Mouse (Mus musculus) myocyte (in vitro differentiated cells): ENCODE results near the gene Prdm1. TPM values are rescaled to one million over a fixed set of nuclear protein-coding genes. Genes with fewer than 3 reads are reported as not detected.
A peak's percentile ranks its signal among the peaks of the same experiment; 100 is the strongest.

Source experiments
- H3K27me3 ChIP-seq: one replicate; pipeline ENCODE4 v1.6.1; 2011; ENCODE audit not compliant: control insufficient read depth, insufficient read depth, insufficient read length
- H3K36me3 ChIP-seq: one replicate; pipeline ENCODE4 v1.6.1; 2011; ENCODE audit not compliant: control insufficient read depth, insufficient read depth
- H3K4me2 ChIP-seq: one replicate; pipeline ENCODE4 v1.6.1; 2011; ENCODE audit warnings: low read depth, control low read depth
- H3K4me3 ChIP-seq: one replicate; pipeline ENCODE4 v1.5.1; 2011; ENCODE audit warnings: mild to moderate bottlenecking, control low read depth, moderate library complexity
- H3K79me2 ChIP-seq: one replicate; pipeline ENCODE4 v1.6.1; 2011; ENCODE audit not compliant: control insufficient read depth, insufficient read depth
- H3ac ChIP-seq: one replicate; pipeline ENCODE4 v1.6.1; 2011; ENCODE audit not compliant: control insufficient read depth, insufficient read length
- CEBPB ChIP-seq: IDR thresholded peaks from 2 replicates; pipeline ENCODE4 v1.6.1; 2011; ENCODE audit warnings: mild to moderate bottlenecking, moderate library complexity; ENCODE audit not compliant: poor library complexity, insufficient read depth, severe bottlenecking
- E2F4 ChIP-seq: IDR thresholded peaks from one replicate; pipeline ENCODE4 v1.6.1; 2011; ENCODE audit warnings: mild to moderate bottlenecking, control low read depth, moderate library complexity; ENCODE audit not compliant: insufficient read depth
- MAX ChIP-seq: IDR thresholded peaks from one replicate; pipeline ENCODE4 v1.6.1; 2011; ENCODE audit warnings: low read depth, mild to moderate bottlenecking, control low read depth
- MYOD1 ChIP-seq, 3 experiments: IDR thresholded peaks; one replicate each; pipeline ENCODE4 v1.6.1; 2011; ENCODE audit warnings: control low read depth in 2 of 3, low read depth in 2 of 3, mild to moderate bottlenecking in 2 of 3, moderate library complexity in 1 of 3; ENCODE audit not compliant: insufficient read length in 2 of 3, control insufficient read depth in 1 of 3
- MYOG ChIP-seq, 3 experiments: IDR thresholded peaks; one replicate each; pipeline ENCODE4 v1.6.1; 2011; ENCODE audit warnings: control low read depth in 2 of 3, low read depth in 2 of 3, mild to moderate bottlenecking in 2 of 3; ENCODE audit not compliant: insufficient read length in 2 of 3, control insufficient read depth in 1 of 3, insufficient read depth in 1 of 3
- POLR2A ChIP-seq: IDR thresholded peaks from one replicate; pipeline ENCODE4 v1.6.1; 2011; ENCODE audit warnings: low read depth, mild to moderate bottlenecking, control low read depth, moderate library complexity; ENCODE audit not compliant: insufficient read length
- POLR2AphosphoS2 ChIP-seq: IDR thresholded peaks from one replicate; pipeline ENCODE4 v1.6.1; 2011; ENCODE audit warnings: low read depth, control low read depth; ENCODE audit not compliant: insufficient read length
- REST ChIP-seq: IDR thresholded peaks from one replicate; pipeline ENCODE4 v1.6.1; 2011; ENCODE audit warnings: mild to moderate bottlenecking, control low read depth, moderate library complexity; ENCODE audit not compliant: insufficient read depth, insufficient read length
- SRF ChIP-seq: IDR thresholded peaks from one replicate; pipeline ENCODE4 v1.6.1; 2011; ENCODE audit warnings: low read depth; ENCODE audit not compliant: control insufficient read depth, insufficient read length
- TCF12 ChIP-seq: IDR thresholded peaks from one replicate; pipeline ENCODE4 v1.6.1; 2011; ENCODE audit warnings: mild to moderate bottlenecking, control low read depth; ENCODE audit not compliant: poor library complexity, insufficient read depth, severe bottlenecking
- TCF3 ChIP-seq: IDR thresholded peaks from one replicate; pipeline ENCODE4 v1.6.1; 2011; ENCODE audit warnings: low read depth, control low read depth; ENCODE audit not compliant: insufficient read length
- USF1 ChIP-seq: IDR thresholded peaks from one replicate; pipeline ENCODE4 v1.6.1; 2011; ENCODE audit warnings: low read depth, mild to moderate bottlenecking, control low read depth, moderate library complexity
- polyA plus RNA-seq: library from polyadenylated mRNA; unstranded; fragments of >200 nt; fragmentation: generic; extraction: Trizol; gene quantifications from one replicate; pipeline ENCODE4 v1.2.1, GENCODE M21; 2012; ENCODE audit warnings: missing spikeins

Gene Prdm1
- polyA plus RNA-seq, 1 experiment: 0.28 TPM

- Histone ChIP-seq H3K4me3 (no peak overlapping the region), H3K79me2 (no peaks in the 10 kb centered on the region), H3K4me2 (no peak overlapping the region), H3K27me3 (no peaks in the 10 kb centered on the region), H3K36me3 (no peaks in the 10 kb centered on the region), H3ac (no peak overlapping the region)
- no peak for TF ChIP-seq MAX
- TF ChIP-seq TCF12: no peak
- TF ChIP-seq E2F4: no peak
Measured at GRCm38 (mm10) chr10:44553648-44554047, 25.3 kb upstream of the Prdm1 start.

DNA sequence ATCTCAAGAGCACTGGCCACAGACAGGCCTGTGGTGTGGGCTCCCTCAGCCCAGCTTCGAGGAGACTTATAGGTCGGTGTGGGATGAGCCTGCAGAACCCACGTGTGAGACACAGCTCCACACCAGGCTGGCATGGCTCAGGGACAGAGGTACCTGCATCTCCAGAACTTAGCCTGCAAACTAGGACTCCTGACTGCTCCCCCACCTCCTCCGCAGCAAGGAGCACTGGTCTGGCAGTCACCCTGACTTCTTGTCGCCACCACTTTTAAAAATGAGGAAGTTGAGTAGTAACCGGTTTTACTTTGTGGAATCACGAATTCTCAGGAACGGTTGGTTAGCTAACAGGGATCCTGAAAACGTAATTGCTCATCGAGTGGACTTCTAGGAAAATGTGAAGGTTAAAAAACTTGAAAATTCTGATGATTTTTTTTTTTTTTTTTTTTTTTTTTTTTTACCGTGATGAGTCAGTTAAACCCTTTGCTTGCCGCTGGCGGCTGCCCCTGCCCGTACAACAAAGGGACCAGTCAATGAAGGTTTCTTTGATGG lies 10.8 kb upstream of the Prdm1 start:
- TF ChIP-seq MYOD1 (IDR thresholded peaks at IDR 0.05; ENCODE audit: control insufficient read depth in 1 of 3, insufficient read length in 2 of 3, low read depth in 2 of 3) (no peak), CEBPB (no peak), TCF12 (no peak)
- H3K27me3 ChIP-seq: no peaks in the 10 kb centered on the region
- H3K36me3 ChIP-seq: no peaks in the 10 kb centered on the region
- H3ac ChIP-seq: no peak overlapping the region
- H3K79me2 ChIP-seq: no peaks in the 10 kb centered on the region
- no peak overlapping the region for H3K4me3 ChIP-seq
- no peak overlapping the region for H3K4me2 ChIP-seq

- Histone ChIP-seq H3K4me2 (no peak overlapping the region), H3K79me2 (no peaks in the 10 kb centered on the region), H3ac (no peak overlapping the region), H3K36me3 (no peaks in the 10 kb centered on the region), H3K4me3 (no peak overlapping the region), H3K27me3 (no peaks in the 10 kb centered on the region)
- TF ChIP-seq E2F4 (no peak), REST (no peak), SRF (no peak), POLR2AphosphoS2 (no peak), MYOD1 (IDR thresholded peaks at IDR 0.05; ENCODE audit: control insufficient read depth in 1 of 3, insufficient read length in 2 of 3, low read depth in 2 of 3) (no peak), MYOG (IDR thresholded peaks at IDR 0.05; ENCODE audit: control insufficient read depth in 1 of 3, insufficient read depth in 1 of 3, insufficient read length in 2 of 3, low read depth in 2 of 3) (no peak), USF1 (no peak), CEBPB (no peak), MAX (no peak), TCF12 (no peak), POLR2A (no peak), TCF3 (no peak)
Measured at GRCm38 (mm10) chr10:44538137-44538536, 9.8 kb upstream of the Prdm1 start.

DNA sequence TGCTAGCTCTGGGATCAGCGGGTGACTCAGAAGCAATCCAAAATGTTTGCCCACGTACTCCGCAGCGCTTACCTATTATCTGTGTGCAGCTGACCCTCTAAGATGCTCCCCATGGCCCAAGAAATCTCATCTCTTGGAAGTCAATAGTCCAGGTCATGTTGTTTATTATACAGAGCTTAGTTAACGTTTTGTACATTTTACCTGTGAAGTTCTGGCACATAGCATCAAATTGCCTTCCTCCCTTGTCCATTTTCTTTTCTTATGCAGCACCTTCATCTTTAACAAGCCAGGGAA lies 1.7 kb upstream of the Prdm1 start:
- no peaks in the 10 kb centered on the region for H3K27me3 ChIP-seq
- H3K36me3 ChIP-seq: no peaks in the 10 kb centered on the region

GRCm38 (mm10) chr10:44529218-44530066 lies 1.1 kb upstream of the Prdm1 start:
- no peak for TF ChIP-seq MYOD1 (IDR thresholded peaks at IDR 0.05; ENCODE audit: control insufficient read depth in 1 of 3, insufficient read length in 2 of 3, low read depth in 2 of 3)
- TF ChIP-seq CEBPB: no peak
- peak; percentile 93 for TF ChIP-seq USF1
- TF ChIP-seq REST: no peak
- peak; percentile 67 for TF ChIP-seq POLR2A
- peak; percentile 70 for TF ChIP-seq POLR2AphosphoS2
- no peak for TF ChIP-seq E2F4
- TF ChIP-seq SRF: peak; percentile 44
- TF ChIP-seq TCF12: no peak
- TF ChIP-seq MAX: no peak
- peak in 1 of 3 experiments; percentile 15 for TF ChIP-seq MYOG (IDR thresholded peaks at IDR 0.05; ENCODE audit: control insufficient read depth in 1 of 3, insufficient read depth in 1 of 3, insufficient read length in 2 of 3, low read depth in 2 of 3)
- no peak for TF ChIP-seq TCF3
- no peaks in the 10 kb centered on the region for H3K27me3 ChIP-seq
- H3K36me3 ChIP-seq: no peaks in the 10 kb centered on the region

More for the DNA sequence above, 1.7 kb upstream of the Prdm1 start:
- TF ChIP-seq TCF3: no peak
- no peak for TF ChIP-seq REST
- TF ChIP-seq MYOG (IDR thresholded peaks at IDR 0.05; ENCODE audit: control insufficient read depth in 1 of 3, insufficient read depth in 1 of 3, insufficient read length in 2 of 3, low read depth in 2 of 3): no peak
- peak overlapping the region; percentile 33 for H3ac ChIP-seq
- no peaks in the 10 kb centered on the region for H3K79me2 ChIP-seq
- peak overlapping the region; percentile 68 for H3K4me3 ChIP-seq
- H3K4me2 ChIP-seq: peak overlapping the region; percentile 92

More at GRCm38 (mm10) chr10:44529218-44530066, 1.1 kb upstream of the Prdm1 start:
- H3K79me2 ChIP-seq: no peaks in the 10 kb centered on the region
- H3K4me3 ChIP-seq: peak overlapping the region; percentile 68
- peak overlapping the region; percentile 96 for H3K4me2 ChIP-seq
- H3ac ChIP-seq: peak overlapping the region; percentile 33
